ENCODE assay signal across 9 mouse cellular contexts in the genomic region with DNA sequence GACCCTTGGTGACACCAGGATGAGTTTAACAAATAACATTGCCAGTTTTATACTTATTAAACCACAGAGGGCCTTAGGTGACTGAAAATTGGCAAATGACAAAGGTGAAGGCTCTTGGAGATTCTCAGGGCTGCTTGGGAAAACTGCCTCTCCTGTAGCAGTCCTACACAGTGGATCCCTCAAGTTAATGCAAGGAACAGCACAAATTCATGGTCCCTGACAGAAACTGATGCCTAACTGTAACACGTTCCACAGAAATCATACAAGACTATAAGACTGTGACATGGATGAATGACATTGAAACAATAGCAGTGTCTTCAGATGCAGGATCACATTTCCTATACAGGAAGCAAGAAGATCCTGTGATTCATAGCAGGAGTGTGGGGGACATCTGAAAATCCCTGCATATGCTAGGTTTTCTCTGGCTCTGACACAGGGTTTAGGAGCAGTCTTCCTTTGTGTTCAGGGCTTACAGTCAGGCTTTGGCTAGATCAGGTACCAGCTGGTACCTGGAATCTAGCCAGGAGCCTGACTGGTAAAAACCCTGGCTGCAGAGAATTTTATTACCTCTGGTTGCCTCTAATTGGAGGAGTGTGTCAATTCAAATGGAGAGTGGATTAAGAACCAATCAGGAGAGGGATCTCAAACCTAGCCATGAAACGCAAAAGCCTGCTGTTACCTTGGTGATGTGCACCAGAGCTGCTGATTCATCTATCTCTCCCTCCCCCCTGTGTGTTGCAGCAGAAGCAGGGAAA.
DNase-seq lines count a peak whose midpoint lies in the region; ATAC-seq and TF ChIP-seq lines count a peak whose summit lies in the region.
"Had no signal": no experiment of that assay in that cellular context is flagged by ENCODE, and none has a peak within 500 bp of the region (broad histone marks: within the 10 kb centered on the region; RNA-seq: fewer than 3 reads in every experiment).

No protein-coding gene starts in this region.

- TF ChIP-seq POLR2A in limb, embryonic 14.5 days (IDR thresholded peaks at IDR 0.05; ENCODE audit: borderline replicate concordance, extremely low read depth, insufficient read depth, insufficient read length) = no peak

- H3K4me2 ChIP-seq in intestine, embryonic 15.5 days (replicated peaks) = no peak overlapping the region
- no peak overlapping the region for H3K4me2 ChIP-seq in intestine, postnatal 0 days (replicated peaks; ENCODE audit: low read depth)
- H3K4me2 ChIP-seq in kidney, postnatal 0 days (ENCODE audit: low read length) = no peak overlapping the region
- no peak overlapping the region for H3K4me2 ChIP-seq in limb, embryonic 14.5 days (replicated peaks; ENCODE audit: low read depth, low read length, severe bottlenecking)
- H3K4me2 ChIP-seq in heart, embryonic 11.5 days = no peak overlapping the region
- H3K4me2 ChIP-seq: heart, embryonic 13.5 days had no signal

- H3K4me1 ChIP-seq in intestine, embryonic 15.5 days (replicated peaks) = no peaks in the 10 kb centered on the region
- H3K4me1 ChIP-seq in intestine, postnatal 0 days (replicated peaks; ENCODE audit: control insufficient read depth, insufficient read depth, low read length) = no peaks in the 10 kb centered on the region
- H3K4me1 ChIP-seq in kidney, postnatal 0 days (replicated peaks; ENCODE audit: insufficient read depth, low read length) = no peaks in the 10 kb centered on the region
- H3K4me1 ChIP-seq in limb, embryonic 14.5 days (ENCODE audit: control insufficient read depth, insufficient read depth, low read length) = no peaks in the 10 kb centered on the region
- no peaks in the 10 kb centered on the region for H3K4me1 ChIP-seq in heart, embryonic 11.5 days (ENCODE audit: control insufficient read depth, insufficient read depth, low read length)
- H3K4me1 ChIP-seq: heart, embryonic 13.5 days had no signal

- no peak for TF ChIP-seq CTCF in intestine, postnatal 0 days (IDR thresholded peaks at IDR 0.05; ENCODE audit: low read depth)
- no peak for TF ChIP-seq CTCF in kidney, postnatal 0 days (IDR thresholded peaks at IDR 0.05; ENCODE audit: low read depth)

- H3K4me3 ChIP-seq in intestine, embryonic 15.5 days (replicated peaks) = no peak overlapping the region
- no peak overlapping the region for H3K4me3 ChIP-seq in intestine, postnatal 0 days (ENCODE audit: low read depth, low read length)
- H3K4me3 ChIP-seq in kidney, postnatal 0 days (replicated peaks; ENCODE audit: low read depth, low read length) = no peak overlapping the region
- H3K4me3 ChIP-seq in limb, embryonic 14.5 days (replicated peaks; ENCODE audit: low read length) = no peak overlapping the region
- no peak overlapping the region for H3K4me3 ChIP-seq in heart, embryonic 11.5 days (ENCODE audit: low read depth, low read length)
- H3K4me3 ChIP-seq: heart, embryonic 13.5 days had no signal

- H3K36me3 ChIP-seq in intestine, embryonic 15.5 days = no peaks in the 10 kb centered on the region
- H3K36me3 ChIP-seq in intestine, postnatal 0 days (ENCODE audit: control insufficient read depth, insufficient read depth) = no peaks in the 10 kb centered on the region
- no peaks in the 10 kb centered on the region for H3K36me3 ChIP-seq in kidney, postnatal 0 days (ENCODE audit: insufficient read depth, low read length)
- no peaks in the 10 kb centered on the region for H3K36me3 ChIP-seq in limb, embryonic 14.5 days (ENCODE audit: control insufficient read depth, insufficient read depth, low read length)
- no peaks in the 10 kb centered on the region for H3K36me3 ChIP-seq in heart, embryonic 11.5 days (ENCODE audit: control insufficient read depth, insufficient read depth, low read length)
- H3K36me3 ChIP-seq: heart, embryonic 13.5 days had no signal

- peak; percentile 48 to 63 for DNase-seq in cerebellum, postnatal 36 days
- DNase-seq in kidney, postnatal 0 days (ENCODE audit: low spot score) = peak; percentile 16
- DNase-seq in limb, embryonic 14.5 days (ENCODE audit: low spot score) = peak; percentile 20
- DNase-seq in urinary bladder, postnatal 25 days (ENCODE audit: low spot score) = no peak
- no peak for DNase-seq in spleen, postnatal 10 days (ENCODE audit: low spot score in 2 of 2)

- H3K9me3 ChIP-seq in intestine, embryonic 15.5 days = no peaks in the 10 kb centered on the region
- H3K9me3 ChIP-seq in intestine, postnatal 0 days (ENCODE audit: control insufficient read depth) = no peaks in the 10 kb centered on the region
- no peaks in the 10 kb centered on the region for H3K9me3 ChIP-seq in kidney, postnatal 0 days (replicated peaks; ENCODE audit: low read length)
- H3K9me3 ChIP-seq in limb, embryonic 14.5 days (ENCODE audit: control insufficient read depth, low read length) = no peaks in the 10 kb centered on the region
- no peaks in the 10 kb centered on the region for H3K9me3 ChIP-seq in heart, embryonic 11.5 days (replicated peaks; ENCODE audit: control insufficient read depth, low read length)
- H3K9me3 ChIP-seq: heart, embryonic 13.5 days had no signal

- H3K9ac ChIP-seq in intestine, embryonic 15.5 days = no peak overlapping the region
- no peak overlapping the region for H3K9ac ChIP-seq in intestine, postnatal 0 days (ENCODE audit: low read depth, low read length)
- H3K9ac ChIP-seq in kidney, postnatal 0 days (ENCODE audit: low read depth, low read length) = no peak overlapping the region
- H3K9ac ChIP-seq in limb, embryonic 14.5 days (ENCODE audit: low read depth, low read length, severe bottlenecking) = no peak overlapping the region
- H3K9ac ChIP-seq in heart, embryonic 11.5 days (ENCODE audit: low read depth, low read length) = no peak overlapping the region
- H3K9ac ChIP-seq: heart, embryonic 13.5 days had no signal

- no peaks in the 10 kb centered on the region for H3K27me3 ChIP-seq in intestine, embryonic 15.5 days (replicated peaks)
- H3K27me3 ChIP-seq in intestine, postnatal 0 days (replicated peaks; ENCODE audit: control insufficient read depth, insufficient read depth, low read length) = no peaks in the 10 kb centered on the region
- H3K27me3 ChIP-seq in kidney, postnatal 0 days (ENCODE audit: insufficient read depth, low read length) = no peaks in the 10 kb centered on the region
- no peaks in the 10 kb centered on the region for H3K27me3 ChIP-seq in limb, embryonic 14.5 days (ENCODE audit: control insufficient read depth, insufficient read depth, low read length)
- no peaks in the 10 kb centered on the region for H3K27me3 ChIP-seq in heart, embryonic 11.5 days (ENCODE audit: control insufficient read depth, insufficient read depth, low read length)
- H3K27me3 ChIP-seq: heart, embryonic 13.5 days had no signal

- no peak overlapping the region for H3K27ac ChIP-seq in intestine, embryonic 15.5 days
- no peak overlapping the region for H3K27ac ChIP-seq in intestine, postnatal 0 days (ENCODE audit: low read depth, low read length)
- no peak overlapping the region for H3K27ac ChIP-seq in kidney, postnatal 0 days
- no peak overlapping the region for H3K27ac ChIP-seq in limb, embryonic 14.5 days (replicated peaks; ENCODE audit: low read depth, low read length)
- H3K27ac ChIP-seq in heart, embryonic 11.5 days (ENCODE audit: low read depth, low read length) = no peak overlapping the region
- H3K27ac ChIP-seq: heart, embryonic 13.5 days had no signal

- 48% methylated on average over 2 of the region's 2 CpGs for WGBS in intestine, embryonic 15.5 days
- WGBS in intestine, postnatal 0 days = 50% methylated on average over 2 of the region's 2 CpGs
- 37% methylated on average over 2 of the region's 2 CpGs for WGBS in kidney, postnatal 0 days
- WGBS in limb, embryonic 14.5 days = 41% methylated on average over 2 of the region's 2 CpGs
- WGBS in heart, embryonic 11.5 days (ENCODE audit: insufficient replicate concordance) = 43% methylated on average over 2 of the region's 2 CpGs

- peak; percentile 53; the same call in 1 of the 2 replicates for ATAC-seq in intestine, embryonic 15.5 days
- no peak for ATAC-seq in intestine, postnatal 0 days
- ATAC-seq in kidney, postnatal 0 days (replicated peaks; ENCODE audit: low FRiP score, low read depth) = peak; percentile 52; the same call in 1 of the 2 replicates
- ATAC-seq in limb, embryonic 14.5 days (ENCODE audit: low FRiP score, low read depth) = no peak
- ATAC-seq in heart, embryonic 11.5 days (replicated peaks; ENCODE audit: insufficient number of reproducible peaks, low FRiP score, low TSS enrichment) = no peak

Comparison
In these comparisons a context has a peak if more than half of its experiments do, and no peak if none do; other contexts are left out.
1. ATAC-seq: peak in intestine, embryonic 15.5 days (single experiment) and kidney, postnatal 0 days (single experiment); none in intestine, postnatal 0 days (single experiment), limb, embryonic 14.5 days (single experiment) and heart, embryonic 11.5 days (single experiment).
2. DNase-seq: peak in cerebellum, postnatal 36 days (2 of 2), kidney, postnatal 0 days (single experiment) and limb, embryonic 14.5 days (single experiment); none in urinary bladder, postnatal 25 days (single experiment) and spleen, postnatal 10 days (0 of 2).